Mouse (Mus musculus) G1E (cell line): ENCODE results near the gene Gja5. TPM values are rescaled to one million over a fixed set of nuclear protein-coding genes. Genes with fewer than 3 reads are reported as not detected.

Source experiments
- ATAC-seq: 2 replicates; pipeline ENCODE4 v1.8.0; 2016; ENCODE audit warnings: mild to moderate bottlenecking; ENCODE audit not compliant: insufficient number of reproducible peaks, poor library complexity, low FRiP score, severe bottlenecking; ENCODE audit errors: extremely low read depth
- DNase-seq: peaks from one replicate; pipeline ENCODE4 v3.0.0; 2012; ENCODE audit warnings: low spot score
- H3K27me3 ChIP-seq: 2 replicates; pipeline ENCODE4 v1.6.1; 2012; ENCODE audit warnings: mild to moderate bottlenecking, low read length, inconsistent platforms; ENCODE audit not compliant: insufficient read depth
- H3K36me3 ChIP-seq: replicated peaks from 2 replicates; pipeline ENCODE3; 2012; ENCODE audit warnings: mild to moderate bottlenecking, inconsistent platforms
- H3K4me1 ChIP-seq: 2 replicates; pipeline ENCODE4 v1.6.1; 2012; ENCODE audit warnings: low read depth, low read length, inconsistent platforms, mixed read lengths; ENCODE audit not compliant: insufficient read depth
- H3K4me3 ChIP-seq: 2 replicates; pipeline ENCODE4 v1.5.1; 2012; ENCODE audit warnings: low read depth, mild to moderate bottlenecking, inconsistent platforms, low read length, moderate library complexity, mixed read lengths
- H3K9me3 ChIP-seq: replicated peaks from 2 replicates; pipeline ENCODE4 v1.6.1; 2012; ENCODE audit warnings: inconsistent platforms
- CTCF ChIP-seq: IDR thresholded peaks from 2 replicates; pipeline ENCODE4 v1.5.1; 2012; ENCODE audit warnings: low read depth, low read length, inconsistent platforms, mixed read lengths
- GATA1 ChIP-seq: IDR thresholded peaks from 2 replicates; pipeline ENCODE4 v1.6.1; 2012; ENCODE audit warnings: borderline replicate concordance, low read length, inconsistent platforms, mixed read lengths
- GATA2 ChIP-seq: IDR thresholded peaks from 2 replicates; pipeline ENCODE4 v1.6.1; 2012; ENCODE audit warnings: low read depth, low read length, inconsistent platforms, borderline replicate concordance
- POLR2AphosphoS5 ChIP-seq: IDR thresholded peaks from 2 replicates; pipeline ENCODE4 v1.6.1; 2012; ENCODE audit warnings: low read depth, low read length, inconsistent platforms; ENCODE audit not compliant: insufficient replicate concordance
- TAL1 ChIP-seq: conservative IDR thresholded peaks from 2 replicates; pipeline ENCODE4 v1.6.1; 2012; ENCODE audit warnings: low read depth, low read length, inconsistent platforms, mixed read lengths
- polyA plus RNA-seq: library from polyadenylated mRNA; stranded (reverse); fragments of >175 nt; gene quantifications from 2 replicates; pipeline ENCODE4 v1.2.3, GENCODE M21; 2012
- total RNA-seq, 2 experiments: library from RNA; stranded (forward) in 1 of 2; stranded (reverse) in 1 of 2; fragments of 200-1000 nt in 1 of 2; fragments of >200 nt in 1 of 2; fragmentation: Nextera tagmentation in 1 of 2; gene quantifications; 2 replicates each; pipeline ENCODE4 v1.2.3; 2014 to 2017

Gja5 gene
- total and polyA plus RNA-seq, 3 experiments, result 0.02 to 0.05 TPM; not detected in 1

DNA sequence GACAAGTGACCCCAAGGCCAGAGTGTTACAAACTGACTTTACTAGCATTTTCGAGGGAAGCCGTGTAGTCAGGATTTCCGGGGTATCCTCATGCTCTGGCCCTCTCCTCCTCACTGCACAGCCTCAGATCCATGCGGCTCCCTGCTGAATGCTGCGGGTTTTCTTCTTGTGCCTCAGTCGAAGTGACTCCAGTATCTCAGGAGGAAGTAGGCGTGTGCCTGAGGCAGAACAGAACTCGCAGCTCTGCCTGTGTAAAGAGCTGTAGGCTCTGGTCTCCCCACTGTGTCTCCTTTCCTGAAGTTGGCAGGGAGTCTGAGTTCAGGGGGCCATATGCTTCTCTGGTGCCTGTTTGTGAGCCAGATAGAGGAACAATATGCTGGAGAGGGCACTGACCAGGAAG lies 33.4 kb upstream of the Gja5 start:
- peaks cover 82% of the 10 kb centered on the region for H3K36me3 ChIP-seq
- no peak overlapping the region for H3K4me3 ChIP-seq
- no peaks in the 10 kb centered on the region for H3K9me3 ChIP-seq
- H3K27me3 ChIP-seq, result no peaks in the 10 kb centered on the region
- no peak for DNase-seq
- TF ChIP-seq TAL1 (no peak), GATA2 (no peak), GATA1 (no peak), CTCF (no peak), POLR2AphosphoS5 (no peak)
- ATAC-seq, result no peak
- H3K4me1 ChIP-seq, result no peaks in the 10 kb centered on the region

DNA sequence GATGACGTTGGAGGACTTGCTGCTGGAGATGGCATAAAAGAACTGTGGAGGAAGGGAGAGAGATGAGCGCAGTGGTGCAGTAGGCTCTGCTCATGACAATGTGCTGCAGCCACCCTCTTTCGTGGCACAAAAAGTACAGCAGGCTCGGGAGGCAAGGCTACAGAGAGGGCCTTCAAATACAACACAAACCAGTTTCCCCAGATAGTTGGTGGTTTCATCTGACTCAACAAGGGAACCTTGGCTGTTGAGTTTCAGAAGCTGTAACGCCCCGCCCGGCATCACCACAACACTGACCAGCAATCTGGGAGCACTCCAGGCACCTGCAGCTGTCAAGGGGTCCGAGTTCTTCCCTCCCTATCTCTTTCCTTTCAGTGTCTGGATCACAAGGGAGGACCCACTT lies 32.0 kb upstream of the Gja5 start:
- Histone ChIP-seq H3K27me3 (no peaks in the 10 kb centered on the region), H3K36me3 (peaks cover 94% of the 10 kb centered on the region), H3K4me3 (no peak overlapping the region), H3K9me3 (no peaks in the 10 kb centered on the region), H3K4me1 (no peaks in the 10 kb centered on the region)
- DNase-seq, result no peak
- ATAC-seq, result no peak
- TF ChIP-seq GATA2 (no peak), POLR2AphosphoS5 (no peak), TAL1 (no peak), GATA1 (no peak)

DNA sequence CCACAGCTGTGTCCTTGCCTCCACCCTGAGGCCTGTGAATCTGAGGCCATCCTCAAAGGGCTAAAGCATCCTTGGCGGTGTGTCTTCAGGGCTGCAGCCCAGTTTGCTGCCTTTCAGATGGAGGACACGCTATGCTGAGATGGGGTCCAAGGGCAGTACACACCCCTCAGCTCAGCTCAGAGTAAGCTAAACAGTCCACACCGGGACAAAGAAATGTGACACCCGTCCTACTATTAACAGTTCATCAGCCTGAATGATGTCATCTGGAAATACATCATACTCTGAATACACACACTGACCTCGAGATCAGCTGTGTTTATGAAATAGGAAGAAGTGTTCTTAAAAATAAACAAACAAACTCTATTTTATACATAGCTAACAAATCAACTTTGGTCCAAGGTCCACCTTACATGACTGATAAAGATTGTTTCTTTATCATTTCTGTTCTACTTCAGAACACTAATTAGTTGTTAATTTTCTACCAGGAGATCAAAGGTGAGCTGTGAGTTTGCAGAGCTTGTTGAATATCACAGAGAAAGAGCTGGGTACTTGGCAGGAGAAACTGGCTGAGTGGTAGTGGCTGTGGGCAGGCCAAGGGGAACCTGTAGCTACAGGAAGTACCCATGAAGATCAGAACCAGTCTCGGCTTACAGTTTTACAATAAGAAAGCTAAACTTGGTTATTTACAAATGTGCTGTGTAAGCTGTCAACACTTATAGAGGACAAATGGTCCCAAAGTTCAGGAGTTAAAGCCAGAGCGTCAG lies 29.5 kb upstream of the Gja5 start:
- H3K9me3 ChIP-seq, result no peaks in the 10 kb centered on the region
- no peak for ATAC-seq
- no peaks in the 10 kb centered on the region for H3K4me1 ChIP-seq
- no peak for TF ChIP-seq GATA1
- no peak for TF ChIP-seq GATA2
- TF ChIP-seq POLR2AphosphoS5, result no peak
- TF ChIP-seq CTCF, result no peak
- no peak for TF ChIP-seq TAL1
- no peaks in the 10 kb centered on the region for H3K27me3 ChIP-seq
- no peak overlapping the region for H3K4me3 ChIP-seq
- H3K36me3 ChIP-seq, result peaks cover 92% of the 10 kb centered on the region
- no peak for DNase-seq

DNA sequence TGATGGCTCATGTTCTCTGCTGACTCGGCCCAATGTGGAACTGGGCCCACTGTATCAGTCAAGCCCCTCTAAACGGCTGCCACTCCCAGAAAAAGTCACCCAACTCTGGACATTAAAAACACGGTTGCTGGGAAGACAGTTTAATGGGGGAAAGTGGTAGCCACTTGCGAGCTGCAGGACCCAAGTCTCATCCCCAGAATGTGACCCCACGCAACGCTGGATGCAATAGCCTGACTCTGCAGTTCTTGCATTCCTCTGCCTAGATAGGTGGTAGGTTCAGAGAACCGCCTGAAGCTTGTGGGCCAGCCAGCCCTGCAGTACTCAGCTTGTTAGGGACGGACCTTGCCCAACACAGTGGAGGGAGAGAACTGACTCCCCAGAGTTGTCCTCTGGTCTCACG lies 25.0 kb upstream of the Gja5 start:
- no peaks in the 10 kb centered on the region for H3K9me3 ChIP-seq
- H3K4me3 ChIP-seq, result no peak overlapping the region
- DNase-seq, result no peak
- no peak for ATAC-seq
- no peaks in the 10 kb centered on the region for H3K4me1 ChIP-seq
- peaks cover 93% of the 10 kb centered on the region for H3K36me3 ChIP-seq
- TF ChIP-seq CTCF (no peak), TAL1 (no peak), POLR2AphosphoS5 (no peak), GATA1 (no peak), GATA2 (no peak)
- no peaks in the 10 kb centered on the region for H3K27me3 ChIP-seq

GRCm38 (mm10) chr3:96880385-96880784 lies 24.1 kb upstream of the Gja5 start:
- TF ChIP-seq GATA2 (no peak), CTCF (no peak), GATA1 (no peak), POLR2AphosphoS5 (no peak), TAL1 (no peak)
- Histone ChIP-seq H3K9me3 (no peaks in the 10 kb centered on the region), H3K4me3 (no peak overlapping the region), H3K36me3 (peaks cover 91% of the 10 kb centered on the region), H3K27me3 (no peaks in the 10 kb centered on the region), H3K4me1 (no peaks in the 10 kb centered on the region)
- DNase-seq, result no peak
- ATAC-seq, result no peak

DNA sequence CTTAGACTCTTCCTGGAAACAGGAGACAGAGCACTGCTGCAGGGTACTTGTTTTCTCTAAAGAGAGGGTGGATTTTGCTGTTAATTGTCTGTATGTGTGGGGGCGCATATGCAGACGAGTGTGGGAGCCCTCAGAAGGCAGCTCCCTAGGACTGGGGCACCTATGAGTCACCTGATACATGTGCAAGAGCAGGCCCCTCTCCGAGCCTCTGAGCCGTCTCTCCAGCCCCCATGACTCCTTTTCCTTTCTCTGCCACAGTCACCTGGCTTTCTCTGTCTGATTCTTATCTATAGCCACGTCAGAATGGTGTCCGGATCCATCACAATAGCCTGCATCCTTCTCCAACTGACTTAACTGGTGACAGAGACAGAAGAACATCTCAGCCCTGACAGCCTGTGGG lies 22.9 kb upstream of the Gja5 start:
- Histone ChIP-seq H3K36me3 (peaks cover 93% of the 10 kb centered on the region), H3K27me3 (no peaks in the 10 kb centered on the region), H3K4me3 (no peak overlapping the region), H3K4me1 (no peaks in the 10 kb centered on the region), H3K9me3 (no peaks in the 10 kb centered on the region)
- no peak for DNase-seq
- no peak for ATAC-seq
- TF ChIP-seq GATA2 (no peak), POLR2AphosphoS5 (no peak), TAL1 (no peak), CTCF (no peak), GATA1 (no peak)
